Mouse (Mus musculus) kidney, adult 10 weeks (tissue): ENCODE results near the gene Trmt11. TPM values are rescaled to one million over a fixed set of nuclear protein-coding genes. Genes with fewer than 3 reads are reported as not detected.

Experiments
- polyA plus RNA-seq: library from polyadenylated mRNA; stranded (reverse); fragments of 350-450 nt; fragmentation: Illumina TruSeq; extraction: RNeasy Lipid Tissue Mini Kit (QIAGEN cat#74804); gene quantifications from one replicate; pipeline ENCODE4 v1.2.3, GENCODE M21; 2014; ENCODE audit warnings: low read depth, low replicate concordance

The Trmt11 gene
- polyA plus RNA-seq: 24.5 TPM

DNA sequence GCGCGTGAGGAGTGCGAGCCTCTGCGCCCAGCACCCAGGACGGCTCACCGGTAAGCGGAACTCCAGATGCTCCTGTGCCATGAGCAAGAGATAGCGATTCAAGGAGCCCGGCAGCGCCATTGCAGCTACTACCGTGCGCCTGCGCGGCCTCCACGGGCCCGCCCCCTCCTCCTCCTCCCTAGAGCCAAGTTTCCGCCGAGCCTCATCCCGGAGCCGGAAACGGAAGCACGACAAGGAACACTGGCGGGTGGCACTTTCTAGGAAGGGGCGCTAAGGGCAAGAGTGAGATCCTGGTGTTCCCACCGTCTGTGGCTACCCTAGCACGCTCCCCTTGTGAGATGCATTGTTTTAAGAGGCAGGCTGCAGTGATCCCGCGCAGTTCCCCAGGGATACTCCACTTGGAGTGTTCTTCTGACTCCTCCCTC is at the start of gene Trmt11:
Trmt11 (minus strand) TSS at position 208 of the 425 bp plus-strand sequence.

DNA sequence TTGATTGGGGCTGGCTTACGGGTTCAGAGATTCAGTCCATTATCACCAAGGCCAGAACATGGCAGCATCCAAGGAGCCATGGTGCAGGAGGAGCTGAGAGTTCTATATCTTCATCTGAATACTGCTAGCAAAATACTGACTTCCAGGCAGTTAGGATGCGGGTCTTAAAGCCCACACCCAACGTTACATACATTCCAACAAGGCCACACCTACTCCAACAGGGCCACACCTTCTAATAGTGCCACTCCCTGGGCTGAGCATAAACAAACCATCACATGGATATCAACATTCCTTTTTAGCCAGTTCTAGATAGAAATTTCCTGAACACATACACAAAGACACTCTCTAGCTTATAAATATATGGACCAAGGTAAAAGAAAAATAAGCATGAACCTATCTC is 29.0 kb upstream of the Trmt11 start, which contains the start of gene Hint3:
Hint3 (minus strand) TSS at position 120 of the 400 bp plus-strand sequence.

Other genes starting within 250 kb of the Trmt11 start
- gene Hint3, start 28.9 kb upstream of the Trmt11 start, polyA plus RNA-seq: 101 TPM
- gene Ncoa7, start 202.6 kb upstream of the Trmt11 start, polyA plus RNA-seq: 226 TPM
- gene Hey2, start 242.1 kb upstream of the Trmt11 start, polyA plus RNA-seq: 5.0 TPM